Mouse (Mus musculus) frontal cortex, postnatal 10 days (tissue): ENCODE measurements around the gene Gpr155.

ENCODE experiments used
- DNase-seq, 2 experiments: peaks; one replicate each; pipeline ENCODE4 v3.0.0; 2022; ENCODE audit warnings: low spot score in 2 of 2, mixed read lengths in 1 of 2

The Gpr155 gene

GRCm38 (mm10) chr2:73386356-73387046, at the start of gene Gpr155:
Gene Gpr155 (minus strand): TSS chr2:73386572.
- DNase-seq = peak; percentile 99

- DNase-seq = no peak
These were observed 49.5 kb upstream of the Gpr155 start for GRCm38 (mm10) chr2:73435847-73436246.

DNA sequence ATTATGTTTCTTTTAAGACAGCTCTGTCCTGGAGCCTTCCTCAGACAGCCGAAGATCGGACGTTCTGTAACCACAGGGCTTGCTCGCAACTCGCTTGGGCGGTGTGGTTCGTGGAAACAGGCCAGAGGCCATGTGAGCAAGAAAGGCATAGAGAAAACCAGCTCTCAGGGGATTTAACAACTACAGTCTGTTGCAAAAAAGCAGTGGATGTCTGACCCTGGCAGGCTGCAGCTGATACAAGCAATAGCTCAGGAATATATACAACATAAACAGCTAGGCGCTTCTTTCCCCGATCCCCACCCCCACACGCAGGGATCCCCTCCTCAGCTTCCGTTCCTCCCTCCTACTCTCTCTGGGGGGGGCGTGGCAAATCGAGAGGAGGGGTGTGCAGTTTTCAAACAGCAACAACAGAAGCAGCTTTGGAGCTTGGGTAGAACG, 45.6 kb upstream of the Gpr155 start:
- DNase-seq = no peak

GRCm38 (mm10) chr2:73428803-73429468, 42.6 kb upstream of the Gpr155 start:
- DNase-seq = peak in 1 of 2 experiments; percentile 32

DNA sequence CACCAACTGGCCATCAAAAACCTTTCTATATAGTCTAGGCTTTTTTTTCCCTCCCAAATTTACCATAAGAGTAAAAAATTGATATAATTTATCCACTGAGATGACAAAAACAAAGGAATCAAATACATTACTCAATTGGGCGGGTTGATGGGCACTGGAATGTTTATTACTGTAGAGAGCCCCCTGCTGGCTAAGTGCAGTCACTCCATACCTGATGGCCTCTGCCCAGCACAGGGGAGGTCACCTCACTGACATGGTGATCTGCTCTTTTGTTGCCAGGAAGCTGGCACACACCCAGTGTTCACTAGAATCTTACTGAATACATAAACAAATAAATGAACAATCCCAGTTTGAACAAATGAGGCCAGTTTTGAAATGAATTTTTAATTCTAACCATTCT, 40.9 kb upstream of the Gpr155 start:
- no peak for DNase-seq

- DNase-seq = no peak
These were observed 39.5 kb upstream of the Gpr155 start for GRCm38 (mm10) chr2:73425822-73426221.

DNA sequence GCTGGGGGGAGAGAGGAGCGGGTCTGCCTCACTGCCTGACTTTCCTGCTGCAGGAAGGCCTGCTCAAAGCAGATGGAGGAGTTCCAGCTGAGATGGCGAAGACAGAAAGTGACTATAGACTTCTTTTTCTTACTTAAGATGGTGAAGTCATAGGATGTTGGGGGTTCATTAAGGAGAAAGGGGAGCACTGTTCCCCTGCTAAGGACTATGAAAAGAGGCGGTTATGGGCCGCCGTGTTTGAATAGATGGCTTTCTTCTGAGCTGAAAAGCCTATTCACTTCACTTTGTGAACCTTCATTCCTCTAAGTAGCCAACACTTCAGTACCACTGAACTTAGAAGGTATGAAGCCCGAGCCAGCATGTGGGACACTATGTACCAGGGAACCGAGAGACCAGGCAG, 33.4 kb upstream of the Gpr155 start:
- peak in 1 of 2 experiments; percentile 39 for DNase-seq

GRCm38 (mm10) chr2:73419285-73419684, 32.9 kb upstream of the Gpr155 start:
- DNase-seq = peak in 1 of 2 experiments; percentile 17

- no peak for DNase-seq
These were observed 29.5 kb upstream of the Gpr155 start for GRCm38 (mm10) chr2:73415892-73416291.

GRCm38 (mm10) chr2:73410076-73410475, 23.7 kb upstream of the Gpr155 start:
- no peak for DNase-seq

GRCm38 (mm10) chr2:73407662-73408061, 21.3 kb upstream of the Gpr155 start:
- no peak for DNase-seq

- DNase-seq = no peak
These were observed 20.1 kb upstream of the Gpr155 start for GRCm38 (mm10) chr2:73406336-73406915.

DNA sequence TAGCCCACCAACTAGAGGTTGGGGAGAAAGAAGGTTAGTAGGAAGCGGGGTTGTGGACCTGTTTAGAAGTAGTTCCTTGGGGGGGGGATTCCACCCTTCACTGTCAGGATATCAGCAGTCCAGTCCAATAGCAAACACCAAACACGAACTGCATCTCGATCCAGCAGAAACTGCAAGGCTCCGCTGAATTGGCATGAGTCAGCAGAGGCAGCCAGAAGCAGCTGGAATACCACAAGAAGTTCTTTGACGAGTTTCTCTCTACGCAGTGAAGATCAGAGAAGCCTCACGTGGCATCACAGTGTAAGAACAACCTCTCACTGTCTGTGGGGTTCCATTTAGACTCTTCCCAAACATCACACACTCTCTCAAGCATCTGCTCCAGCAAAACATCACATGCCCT, 18.6 kb upstream of the Gpr155 start:
- no peak for DNase-seq

GRCm38 (mm10) chr2:73404442-73404841, 18.1 kb upstream of the Gpr155 start:
- no peak for DNase-seq

- no peak for DNase-seq
These were observed 17.1 kb upstream of the Gpr155 start for GRCm38 (mm10) chr2:73403385-73404013.

GRCm38 (mm10) chr2:73401689-73402088, 15.3 kb upstream of the Gpr155 start:
- no peak for DNase-seq

GRCm38 (mm10) chr2:73397476-73397875, 11.1 kb upstream of the Gpr155 start:
- no peak for DNase-seq

- DNase-seq = no peak
These were observed 10.5 kb upstream of the Gpr155 start for GRCm38 (mm10) chr2:73396828-73397325.

GRCm38 (mm10) chr2:73395516-73395915, 9.1 kb upstream of the Gpr155 start:
- no peak for DNase-seq

DNA sequence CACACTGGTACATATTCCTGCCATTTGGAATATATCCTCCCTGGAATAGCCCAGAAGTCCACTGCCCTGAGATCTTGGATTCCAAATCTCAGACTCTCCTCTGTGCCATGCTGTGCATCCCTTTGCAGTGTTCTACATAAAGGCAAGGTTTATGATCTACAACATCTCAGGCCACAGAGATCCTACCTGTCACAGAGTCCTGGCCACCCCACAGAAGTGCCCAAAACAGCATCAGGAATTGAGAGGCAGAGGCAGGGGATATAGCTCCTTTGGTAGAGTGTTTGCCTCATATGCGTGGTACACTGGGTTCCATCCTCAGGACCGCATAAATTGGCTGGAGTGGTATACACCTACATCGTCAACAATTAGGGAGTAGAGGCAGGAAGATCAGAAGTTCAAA, 8.1 kb upstream of the Gpr155 start:
- no peak for DNase-seq

DNA sequence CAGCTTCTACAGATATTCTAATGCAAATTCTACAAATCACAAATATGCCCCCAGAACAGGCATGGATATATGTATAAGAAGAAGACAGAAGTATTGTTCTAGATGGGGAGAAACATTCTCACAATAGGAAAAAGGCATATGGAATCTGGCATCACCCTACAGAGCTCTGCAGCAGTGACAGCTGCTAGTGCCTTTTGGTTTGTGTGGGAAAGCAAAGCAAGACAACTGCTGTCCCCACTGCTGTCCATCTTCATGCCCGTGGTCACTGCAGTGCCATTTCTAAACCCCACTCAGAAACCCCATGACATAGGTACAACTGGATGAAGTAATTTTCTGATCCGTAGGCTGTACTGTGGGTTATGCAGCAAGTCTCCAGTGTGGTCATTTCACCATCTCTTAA, 6.4 kb upstream of the Gpr155 start:
- no peak for DNase-seq

DNA sequence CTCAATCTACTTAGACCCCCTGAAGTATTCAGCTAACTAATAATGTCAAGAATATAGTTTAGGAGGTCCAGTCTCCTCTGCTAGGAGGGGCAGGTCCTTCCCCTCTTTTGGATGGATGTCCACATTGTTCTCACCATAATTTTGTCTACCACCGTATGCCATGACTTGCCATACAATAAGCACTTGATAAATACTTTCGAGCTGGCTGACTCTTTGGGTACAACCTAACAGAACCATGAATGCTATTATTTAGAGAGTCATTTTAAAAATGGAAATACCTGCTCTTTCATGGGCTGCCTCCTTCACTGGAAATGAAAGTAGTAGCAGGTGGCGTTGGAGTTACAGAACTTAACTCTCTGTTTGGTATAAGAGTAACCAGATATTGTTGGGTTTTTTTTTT, 3.6 kb upstream of the Gpr155 start:
- no peak for DNase-seq
